Mouse (Mus musculus): ENCODE measurements around the gene Setd3. TPM values are rescaled to one million over a fixed set of nuclear protein-coding genes. Genes with fewer than 3 reads are reported as not detected.

Gene Setd3
- polyA plus RNA-seq, 1 experiment from 2014 or later: 89.0 TPM

DNA sequence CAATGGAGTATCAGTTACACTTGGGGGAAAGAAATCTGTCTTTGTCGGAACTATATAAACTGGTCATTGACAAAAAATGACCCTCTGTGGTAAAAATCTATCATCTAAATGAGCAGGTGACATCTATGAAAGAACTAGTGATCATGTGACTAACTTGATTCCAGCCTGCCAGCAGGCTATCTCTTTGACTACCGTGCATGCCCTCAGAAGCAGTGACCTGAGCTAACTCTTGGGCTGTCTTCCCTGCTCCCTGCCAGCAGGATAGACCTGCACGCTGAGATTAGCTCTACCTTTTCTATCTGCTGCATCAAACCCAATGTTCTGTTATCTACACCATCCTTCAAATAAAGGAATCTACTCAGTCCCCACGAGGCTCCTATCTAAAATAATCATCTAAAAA lies 6.5 kb downstream of the Setd3 start:
- H3K9ac ChIP-seq: no peak overlapping the region
- H3K4me1 ChIP-seq: peaks cover 23% of the 10 kb centered on the region
- H3K9me3 ChIP-seq: no peaks in the 10 kb centered on the region
- 60% methylated on average over 4 of the region's 4 CpGs for WGBS
- H3K4me2 ChIP-seq: no peak overlapping the region
- no peaks in the 10 kb centered on the region for H3K36me3 ChIP-seq
- no peak overlapping the region for H3K27ac ChIP-seq
- H3K4me3 ChIP-seq: no peak overlapping the region
- H3K27me3 ChIP-seq: no peaks in the 10 kb centered on the region
- ATAC-seq (ENCODE audit: insufficient number of reproducible peaks, insufficient read depth, low FRiP score, low TSS enrichment, low read depth): no peak

DNA sequence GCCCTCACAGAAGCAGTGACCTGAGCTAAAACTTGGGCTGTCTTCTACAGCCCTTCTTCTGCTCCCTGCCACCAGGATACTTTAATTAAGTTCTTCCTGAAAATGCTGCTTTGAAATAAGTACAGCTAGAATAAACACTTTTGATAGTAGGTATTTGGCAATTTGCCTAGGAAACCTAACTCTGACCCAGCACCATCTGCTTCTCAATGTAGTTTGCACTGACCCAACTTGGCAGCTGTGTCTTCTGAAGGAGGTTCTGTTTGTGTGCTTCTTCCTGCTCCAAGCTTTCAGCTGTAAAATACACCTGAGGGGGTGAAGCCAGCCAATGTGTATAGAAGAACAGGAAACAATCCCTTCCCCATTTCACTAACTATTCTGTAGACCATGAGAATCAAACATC lies 7.8 kb downstream of the Setd3 start:
- ATAC-seq (ENCODE audit: insufficient number of reproducible peaks, insufficient read depth, low FRiP score, low TSS enrichment, low read depth): no peak

DNA sequence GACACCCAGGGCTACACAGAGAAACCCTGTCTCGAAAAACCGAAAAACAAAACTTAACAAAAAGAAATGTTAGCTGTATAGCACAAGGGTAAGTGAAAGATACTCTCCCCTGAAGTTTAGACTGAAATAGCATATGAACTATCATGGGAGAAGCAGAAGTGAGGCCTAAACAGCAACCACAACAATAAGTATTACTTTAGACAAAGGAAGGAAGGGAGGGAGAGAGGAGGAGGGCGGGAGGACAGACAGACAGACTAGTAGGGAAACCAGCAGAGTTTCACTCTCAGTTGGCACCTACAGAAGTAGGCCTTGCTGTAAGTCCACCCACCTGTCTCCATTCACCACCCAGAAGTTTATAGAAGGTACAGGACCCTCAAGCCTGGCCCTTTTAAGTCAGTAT lies 8.6 kb downstream of the Setd3 start:
- 93% methylated on average over 3 of the region's 3 CpGs for WGBS
- H3K4me3 ChIP-seq: no peak overlapping the region
- ATAC-seq (ENCODE audit: insufficient number of reproducible peaks, insufficient read depth, low FRiP score, low TSS enrichment, low read depth): no peak
- H3K27me3 ChIP-seq: no peaks in the 10 kb centered on the region
- peaks cover 8% of the 10 kb centered on the region for H3K4me1 ChIP-seq
- no peak overlapping the region for H3K27ac ChIP-seq
- H3K4me2 ChIP-seq: no peak overlapping the region
- no peaks in the 10 kb centered on the region for H3K9me3 ChIP-seq
- H3K9ac ChIP-seq: no peak overlapping the region
- H3K36me3 ChIP-seq: no peaks in the 10 kb centered on the region

More for the DNA sequence above, 7.8 kb downstream of the Setd3 start:
- Histone ChIP-seq H3K27ac (no peak overlapping the region; the same call in 1 of the 2 replicates), H3K4me1 (peaks cover 11% of the 10 kb centered on the region), H3K27me3 (no peaks in the 10 kb centered on the region), H3K9me3 (no peaks in the 10 kb centered on the region), H3K4me2 (no peak overlapping the region), H3K36me3 (no peaks in the 10 kb centered on the region), H3K9ac (no peak overlapping the region), H3K4me3 (no peak overlapping the region)

DNA sequence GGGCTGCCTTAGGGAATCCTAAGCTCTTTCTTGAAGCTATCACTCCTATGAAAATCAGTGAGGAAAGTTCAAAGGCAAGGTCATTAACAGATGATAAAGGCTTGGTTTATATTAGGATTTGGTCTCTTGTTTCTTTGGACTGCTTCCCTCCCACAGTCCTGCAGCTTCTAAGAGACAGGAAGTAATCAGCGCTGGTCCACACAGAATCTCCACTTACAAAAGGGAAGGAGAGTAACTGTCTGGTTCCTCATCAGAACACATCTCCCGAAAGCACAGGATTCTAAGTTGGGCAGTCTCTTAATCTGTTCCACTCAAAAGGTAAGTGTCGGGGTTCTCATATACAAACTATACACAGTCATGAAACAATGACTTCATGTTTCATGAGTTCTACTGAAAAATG lies 10.2 kb downstream of the Setd3 start:
- no peak for ATAC-seq (ENCODE audit: insufficient number of reproducible peaks, insufficient read depth, low FRiP score, low TSS enrichment, low read depth)
- no peak overlapping the region for H3K4me2 ChIP-seq
- 74% methylated on average over 3 of the region's 3 CpGs for WGBS
- no peak overlapping the region for H3K9ac ChIP-seq
- no peak overlapping the region for H3K27ac ChIP-seq
- H3K36me3 ChIP-seq: peaks cover 6% of the 10 kb centered on the region; the same call in 1 of the 2 replicates
- H3K9me3 ChIP-seq: no peaks in the 10 kb centered on the region
- peaks cover 8% of the 10 kb centered on the region for H3K4me1 ChIP-seq
- H3K27me3 ChIP-seq: no peaks in the 10 kb centered on the region
- H3K4me3 ChIP-seq: no peak overlapping the region

DNA sequence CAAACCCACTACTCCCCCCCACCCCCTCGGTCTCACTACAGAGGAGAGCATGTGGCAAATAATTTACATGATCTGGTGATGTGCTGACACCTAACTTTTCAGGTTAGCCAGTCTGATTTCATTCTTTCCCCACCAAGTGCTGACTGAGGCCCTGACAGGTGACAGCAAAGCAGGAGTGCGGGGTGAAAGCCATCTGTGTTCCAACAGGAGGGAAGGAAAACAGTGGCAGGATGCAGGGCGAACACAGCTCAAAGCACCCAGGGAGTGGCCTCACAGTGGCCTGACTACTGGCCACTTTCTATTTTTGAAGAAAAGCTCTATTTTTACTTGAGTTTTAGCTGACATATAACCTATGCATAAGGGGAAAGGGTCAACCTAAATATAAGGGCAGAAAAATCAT lies 15.4 kb downstream of the Setd3 start:
- no peak overlapping the region for H3K9ac ChIP-seq
- H3K36me3 ChIP-seq: peaks cover 55% of the 10 kb centered on the region
- WGBS: 82% methylated on average over 3 of the region's 3 CpGs
- no peak overlapping the region for H3K27ac ChIP-seq
- no peaks in the 10 kb centered on the region for H3K9me3 ChIP-seq
- H3K27me3 ChIP-seq: no peaks in the 10 kb centered on the region
- no peak overlapping the region for H3K4me3 ChIP-seq
- no peaks in the 10 kb centered on the region for H3K4me1 ChIP-seq
- ATAC-seq (ENCODE audit: insufficient number of reproducible peaks, insufficient read depth, low FRiP score, low TSS enrichment, low read depth): no peak
- no peak overlapping the region for H3K4me2 ChIP-seq

DNA sequence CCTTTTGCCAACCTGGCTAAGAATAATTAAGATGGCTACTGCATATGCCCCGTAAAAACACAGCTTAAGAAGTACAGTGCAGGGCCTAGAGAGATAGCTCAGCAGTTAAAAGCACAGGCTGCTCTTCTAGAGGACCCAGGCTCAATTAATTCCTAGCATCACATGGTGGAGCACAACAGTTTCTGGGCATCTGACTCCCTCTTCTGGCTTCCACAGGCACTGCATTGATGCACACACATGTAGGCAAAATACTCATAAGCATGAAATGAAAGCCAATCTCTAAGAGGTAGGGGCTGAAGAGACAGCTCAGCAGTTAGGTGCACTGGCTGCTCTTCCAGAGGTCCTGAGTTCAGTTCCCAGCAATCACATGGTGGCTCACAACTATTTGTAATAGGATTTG lies 17.1 kb downstream of the Setd3 start:
- Histone ChIP-seq H3K4me1 (no peaks in the 10 kb centered on the region), H3K9me3 (no peaks in the 10 kb centered on the region), H3K4me3 (no peak overlapping the region), H3K27ac (no peak overlapping the region), H3K27me3 (no peaks in the 10 kb centered on the region), H3K4me2 (no peak overlapping the region), H3K36me3 (peaks cover 63% of the 10 kb centered on the region), H3K9ac (no peak overlapping the region)
- 91% methylated on average over 1 of the region's 1 CpGs for WGBS
- no peak for ATAC-seq (ENCODE audit: insufficient number of reproducible peaks, insufficient read depth, low FRiP score, low TSS enrichment, low read depth)

DNA sequence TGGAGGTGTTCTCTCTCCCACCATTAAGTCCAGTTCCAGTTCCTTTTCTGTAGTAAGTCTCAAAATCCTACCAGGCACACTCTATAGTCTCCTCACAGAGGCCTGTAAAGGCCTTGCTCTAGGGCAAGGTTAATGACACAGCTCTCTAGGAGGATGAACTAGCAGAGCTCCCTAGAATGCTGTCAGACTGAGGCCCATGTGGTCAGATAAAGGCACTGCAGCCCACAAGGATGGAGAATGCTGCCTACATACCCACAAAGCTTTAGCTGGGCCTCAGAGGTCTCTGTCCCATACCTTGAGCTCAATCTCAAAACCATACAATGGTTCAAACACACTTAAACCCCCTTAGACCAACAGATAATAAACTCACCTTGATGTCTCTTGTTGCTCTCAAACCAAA lies 19.3 kb downstream of the Setd3 start:
- H3K27ac ChIP-seq: no peak overlapping the region
- H3K9me3 ChIP-seq: no peaks in the 10 kb centered on the region
- H3K4me1 ChIP-seq: no peaks in the 10 kb centered on the region

DNA sequence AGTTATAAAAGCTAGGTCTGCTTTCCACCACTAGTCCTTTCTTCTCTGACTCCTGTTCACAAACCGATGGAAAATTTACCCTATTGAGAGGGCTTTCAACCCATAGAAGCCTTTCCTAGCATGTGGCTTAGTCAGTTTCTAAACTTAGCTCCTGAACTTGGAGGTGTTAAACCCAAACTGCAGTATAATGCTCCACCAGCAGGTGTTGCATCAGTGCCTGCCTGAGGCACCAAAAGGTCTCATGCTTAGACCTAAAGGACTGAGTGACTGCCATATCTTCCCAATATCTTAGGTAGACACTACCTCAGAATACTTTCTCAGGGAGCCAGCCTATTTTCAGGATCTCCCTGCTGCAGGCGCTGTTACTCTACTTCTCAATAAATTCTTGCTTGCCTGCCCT lies 26.4 kb downstream of the Setd3 start:
- H3K27me3 ChIP-seq: no peaks in the 10 kb centered on the region
- H3K4me3 ChIP-seq: no peak overlapping the region
- no peak overlapping the region for H3K4me2 ChIP-seq
- H3K27ac ChIP-seq: no peak overlapping the region
- no peak overlapping the region for H3K9ac ChIP-seq
- H3K36me3 ChIP-seq: peaks cover 63% of the 10 kb centered on the region
- 91% methylated on average over 2 of the region's 2 CpGs for WGBS
- no peak for ATAC-seq (ENCODE audit: insufficient number of reproducible peaks, insufficient read depth, low FRiP score, low TSS enrichment, low read depth)
- no peaks in the 10 kb centered on the region for H3K9me3 ChIP-seq
- no peaks in the 10 kb centered on the region for H3K4me1 ChIP-seq

More for the DNA sequence above, 19.3 kb downstream of the Setd3 start:
- Histone ChIP-seq H3K9ac (no peak overlapping the region), H3K4me3 (no peak overlapping the region), H3K27me3 (no peaks in the 10 kb centered on the region), H3K36me3 (peaks cover 74% of the 10 kb centered on the region), H3K4me2 (no peak overlapping the region)
- no peak for ATAC-seq (ENCODE audit: insufficient number of reproducible peaks, insufficient read depth, low FRiP score, low TSS enrichment, low read depth)

DNA sequence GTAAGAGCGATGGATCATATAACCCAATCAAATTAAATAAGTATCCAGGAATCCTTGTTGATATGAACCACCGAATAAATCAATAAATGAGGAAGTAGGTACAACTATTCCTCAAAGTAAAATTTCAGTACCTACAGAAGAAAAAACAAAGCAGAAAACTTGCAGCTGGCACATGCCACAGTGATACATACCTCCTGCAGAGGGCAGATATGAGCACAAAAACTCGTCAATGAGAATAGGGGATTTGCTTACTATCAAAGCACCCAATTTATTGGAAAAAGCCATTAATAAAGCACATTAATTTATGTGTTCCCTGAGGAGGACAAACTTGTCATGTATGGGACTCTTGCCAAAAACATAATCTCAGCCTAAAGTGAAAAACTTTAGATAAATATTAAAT lies 29.4 kb downstream of the Setd3 start:
- Histone ChIP-seq H3K27ac (no peak overlapping the region), H3K9ac (no peak overlapping the region), H3K9me3 (no peaks in the 10 kb centered on the region), H3K4me3 (no peak overlapping the region), H3K36me3 (peaks cover 71% of the 10 kb centered on the region), H3K4me1 (no peaks in the 10 kb centered on the region), H3K4me2 (no peak overlapping the region), H3K27me3 (no peaks in the 10 kb centered on the region)
- 76% methylated on average over 3 of the region's 3 CpGs for WGBS
- ATAC-seq (ENCODE audit: insufficient number of reproducible peaks, insufficient read depth, low FRiP score, low TSS enrichment, low read depth): no peak

DNA sequence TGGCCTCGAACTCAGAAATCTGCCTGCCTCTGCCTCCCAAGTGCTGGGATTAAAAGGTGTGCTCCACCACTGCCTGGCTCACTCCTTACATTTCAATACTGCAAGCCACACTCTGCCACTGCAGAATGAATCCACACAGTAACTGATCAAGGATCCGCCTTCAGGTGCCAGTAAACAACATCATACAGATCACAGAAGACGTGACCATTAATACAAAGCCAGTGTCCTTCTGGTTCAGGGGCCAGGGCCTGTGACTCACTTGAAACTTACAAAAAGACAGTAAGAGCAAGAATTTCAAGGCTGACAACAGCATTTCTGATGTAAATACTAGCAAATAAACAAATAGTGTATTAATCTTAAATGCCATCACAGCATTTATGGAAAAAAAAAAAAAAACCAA lies 33.9 kb downstream of the Setd3 start:
- no peak overlapping the region for H3K9ac ChIP-seq
- no peaks in the 10 kb centered on the region for H3K4me1 ChIP-seq
- H3K36me3 ChIP-seq: peaks cover 63% of the 10 kb centered on the region
- no peak overlapping the region for H3K27ac ChIP-seq
- 93% methylated on average over 3 of the region's 3 CpGs for WGBS
- H3K4me3 ChIP-seq: no peak overlapping the region
- H3K27me3 ChIP-seq: no peaks in the 10 kb centered on the region
- H3K9me3 ChIP-seq: no peaks in the 10 kb centered on the region
- no peak for ATAC-seq (ENCODE audit: insufficient number of reproducible peaks, insufficient read depth, low FRiP score, low TSS enrichment, low read depth)
- H3K4me2 ChIP-seq: no peak overlapping the region

DNA sequence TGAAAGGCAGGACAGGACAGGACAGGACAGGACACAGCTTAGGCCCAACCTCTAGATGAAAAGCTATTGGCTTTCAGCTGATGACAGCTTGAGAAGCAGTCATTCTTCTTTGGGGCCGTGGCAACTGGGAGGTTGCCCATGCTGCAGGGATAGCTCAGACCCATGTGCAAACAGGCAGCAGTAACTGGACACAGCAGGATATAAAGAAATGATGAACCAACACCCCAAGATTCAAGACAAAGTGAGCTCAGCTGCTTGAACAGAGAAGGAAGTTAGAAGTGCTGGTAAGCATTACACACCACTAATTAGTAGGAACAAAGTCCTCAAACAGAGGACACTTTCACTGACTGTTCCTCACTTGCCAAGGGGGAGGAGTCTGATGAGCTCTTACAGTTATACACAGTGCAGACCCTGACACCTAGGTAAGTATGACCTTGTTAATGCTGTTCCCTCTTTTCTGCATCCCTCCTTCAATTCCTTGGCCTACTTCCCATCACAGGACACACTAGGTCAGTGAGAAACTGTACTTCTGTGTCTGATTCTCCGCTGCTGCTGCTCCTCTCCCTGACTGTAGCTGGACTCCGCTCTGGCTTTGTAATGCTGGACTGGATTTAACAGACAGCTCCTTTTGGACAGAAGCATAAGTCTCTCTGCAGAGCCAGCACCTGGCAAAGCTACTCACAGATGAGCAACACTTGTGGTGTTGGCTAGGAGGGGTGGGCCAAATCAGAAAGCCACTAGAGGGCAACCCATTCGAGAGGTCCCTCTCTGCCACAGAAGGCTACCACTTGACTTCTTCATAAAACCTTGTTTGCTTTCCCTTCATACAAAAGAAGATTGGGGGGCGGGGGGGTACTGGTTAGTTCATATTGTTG lies 35.3 kb downstream of the Setd3 start:
- H3K27ac ChIP-seq: no peak overlapping the region
- H3K4me3 ChIP-seq: no peak overlapping the region
- 88% methylated on average over 5 of the region's 5 CpGs for WGBS
- no peak for ATAC-seq (ENCODE audit: insufficient number of reproducible peaks, insufficient read depth, low FRiP score, low TSS enrichment, low read depth)
- no peaks in the 10 kb centered on the region for H3K4me1 ChIP-seq
- H3K36me3 ChIP-seq: peaks cover 65% of the 10 kb centered on the region
- H3K4me2 ChIP-seq: no peak overlapping the region
- H3K9me3 ChIP-seq: no peaks in the 10 kb centered on the region
- H3K9ac ChIP-seq: no peak overlapping the region
- no peaks in the 10 kb centered on the region for H3K27me3 ChIP-seq

DNA sequence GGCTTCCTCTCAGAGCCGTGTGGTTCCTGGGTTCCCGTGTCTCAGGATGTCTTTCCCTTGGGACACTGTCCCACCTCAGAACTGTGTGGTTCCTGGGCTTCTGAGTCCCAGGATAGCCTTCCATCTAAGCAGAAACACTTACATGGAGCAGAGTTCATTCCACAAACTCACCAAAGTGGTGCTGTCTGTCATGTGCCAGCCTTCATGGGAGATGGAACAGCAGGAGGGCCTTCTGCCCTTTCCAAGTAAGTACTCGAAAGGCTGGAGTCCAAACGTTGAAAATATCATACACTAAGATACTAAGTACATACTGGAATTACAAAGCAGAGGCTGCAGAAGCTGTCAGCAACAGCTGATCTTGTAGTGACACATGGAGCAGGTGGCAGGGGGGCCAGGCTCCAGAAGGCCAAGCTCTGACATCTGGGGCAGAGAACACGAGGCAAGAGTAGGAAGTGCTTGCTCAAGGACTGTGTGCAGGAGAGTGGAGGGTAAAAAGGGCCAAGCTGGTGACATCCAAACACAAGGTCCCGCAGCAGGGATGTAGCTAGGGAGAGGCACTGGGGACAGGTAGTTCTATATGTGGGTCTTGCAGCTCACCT lies 43.4 kb downstream of the Setd3 start:
- WGBS: 79% methylated on average over 6 of the region's 6 CpGs
- ATAC-seq (ENCODE audit: insufficient number of reproducible peaks, insufficient read depth, low FRiP score, low TSS enrichment, low read depth): no peak
- Histone ChIP-seq H3K9me3 (no peaks in the 10 kb centered on the region), H3K4me2 (no peak overlapping the region), H3K9ac (no peak overlapping the region), H3K4me3 (no peak overlapping the region), H3K27me3 (no peaks in the 10 kb centered on the region), H3K36me3 (peaks cover 50% of the 10 kb centered on the region), H3K27ac (no peak overlapping the region), H3K4me1 (no peaks in the 10 kb centered on the region)

All from embryonic facial prominence, embryonic 13.5 days (tissue).